ENCODE assay signal across 25 mouse cellular contexts in genomic region chr12:32696832-32697231, GRCm38 (mm10).
A peak's percentile ranks its signal among the peaks of the same experiment; 100 is the strongest.
DNase-seq lines count a peak whose midpoint lies in the region; ATAC-seq and TF ChIP-seq lines count a peak whose summit lies in the region.
"Had no signal": no experiment of that assay in that cellular context is flagged by ENCODE, and none has a peak within 500 bp of the region (broad histone marks: within the 10 kb centered on the region; RNA-seq: fewer than 3 reads in every experiment).

No protein-coding gene starts in this region.

- no peak overlapping the region for H3K4me3 ChIP-seq in heart, embryonic 10.5 days
- H3K4me3 ChIP-seq in kidney, embryonic 16.5 days (ENCODE audit: low read length), result no peak overlapping the region
- no peak overlapping the region for H3K4me3 ChIP-seq in CH12.LX (replicated peaks in 1 of 3; ENCODE audit: low read depth in 2 of 3, low read length in 2 of 3, poor library complexity in 1 of 3)
- H3K4me3 ChIP-seq in forebrain, embryonic 13.5 days, result no peak overlapping the region
- H3K4me3 ChIP-seq: embryonic facial prominence, embryonic 12.5 days; embryonic facial prominence, embryonic 15.5 days; forebrain, embryonic 15.5 days; heart, adult 2 months; heart, embryonic 13.5 days had no signal

- no peaks in the 10 kb centered on the region for H3K36me3 ChIP-seq in heart, embryonic 10.5 days
- no peaks in the 10 kb centered on the region for H3K36me3 ChIP-seq in kidney, embryonic 16.5 days (ENCODE audit: insufficient read depth, low read length)
- H3K36me3 ChIP-seq in CH12.LX (replicated peaks in 1 of 2; ENCODE audit: control insufficient read depth in 1 of 2, insufficient read depth in 1 of 2, low read length in 1 of 2), result no peaks in the 10 kb centered on the region
- H3K36me3 ChIP-seq in splenic B cell, adult 2 months (ENCODE audit: control insufficient read depth, insufficient read depth, low read length, poor library complexity, severe bottlenecking), result no peaks in the 10 kb centered on the region
- no peaks in the 10 kb centered on the region for H3K36me3 ChIP-seq in forebrain, embryonic 13.5 days (ENCODE audit: poor library complexity, severe bottlenecking)
- H3K36me3 ChIP-seq: embryonic facial prominence, embryonic 12.5 days; embryonic facial prominence, embryonic 15.5 days; forebrain, embryonic 15.5 days; G1E; heart, embryonic 13.5 days had no signal

- peak; percentile 62 for DNase-seq in heart, embryonic 10.5 days (ENCODE audit: low spot score)
- DNase-seq in heart, adult 9 months (ENCODE audit: low spot score in 2 of 2), result no peak
- DNase-seq in kidney, postnatal 25 days, result no peak
- DNase-seq in CH12.LX (ENCODE audit: extremely low read depth), result peak; percentile 77
- peak; percentile 45 for DNase-seq in splenic B cell, adult 2 months (ENCODE audit: low read depth, low spot score)
- DNase-seq: adrenal gland, adult 8-10 months; adrenal gland, postnatal 36 days; cerebellum, adult 18-20 months; cerebellum, adult 9-11 months; cerebellum, postnatal 25 days; gastrocnemius, postnatal 25 days; heart, adult 2 months; heart, postnatal 14 days; heart, postnatal 4 days had no signal

- no peak overlapping the region for H3K9ac ChIP-seq in kidney, embryonic 16.5 days (replicated peaks; ENCODE audit: low read length)
- H3K9ac ChIP-seq in CH12.LX (ENCODE audit: insufficient read depth, low read depth), result no peak overlapping the region
- H3K9ac ChIP-seq in forebrain, embryonic 13.5 days, result no peak overlapping the region
- H3K9ac ChIP-seq: embryonic facial prominence, embryonic 12.5 days; embryonic facial prominence, embryonic 15.5 days; forebrain, embryonic 15.5 days; heart, embryonic 13.5 days; hindbrain, embryonic 14.5 days had no signal

- H3K4me2 ChIP-seq in kidney, embryonic 16.5 days (replicated peaks; ENCODE audit: low read depth, low read length), result no peak overlapping the region
- no peak overlapping the region for H3K4me2 ChIP-seq in CH12.LX (ENCODE audit: insufficient read depth, low read depth, poor library complexity, severe bottlenecking)
- H3K4me2 ChIP-seq in forebrain, embryonic 13.5 days, result no peak overlapping the region
- H3K4me2 ChIP-seq: embryonic facial prominence, embryonic 12.5 days; embryonic facial prominence, embryonic 15.5 days; forebrain, embryonic 15.5 days; heart, embryonic 13.5 days; hindbrain, embryonic 14.5 days had no signal

- no peak for TF ChIP-seq POLR2A in CH12.LX (IDR thresholded peaks at IDR 0.05; ENCODE audit: low read depth, low read length)

- TF ChIP-seq EP300 in CH12.LX (IDR thresholded peaks at IDR 0.05; ENCODE audit: low read length), result peak; percentile 64

- 79% methylated on average over 2 of the region's 2 CpGs for WGBS in heart, embryonic 10.5 days
- 28% methylated on average over 2 of the region's 2 CpGs for WGBS in kidney, embryonic 16.5 days
- WGBS in forebrain, embryonic 13.5 days, result 83% methylated on average over 2 of the region's 2 CpGs

- no peak overlapping the region for H3K27ac ChIP-seq in heart, embryonic 10.5 days
- no peak overlapping the region for H3K27ac ChIP-seq in kidney, embryonic 16.5 days (ENCODE audit: low read length)
- no peak overlapping the region for H3K27ac ChIP-seq in CH12.LX (ENCODE audit: insufficient read depth, low read depth)
- no peak overlapping the region for H3K27ac ChIP-seq in forebrain, embryonic 13.5 days
- H3K27ac ChIP-seq: embryonic facial prominence, embryonic 12.5 days; embryonic facial prominence, embryonic 15.5 days; forebrain, embryonic 15.5 days; heart, adult 2 months; heart, embryonic 13.5 days; hindbrain, embryonic 14.5 days; hindbrain, postnatal 0 days had no signal

- H3K9me3 ChIP-seq in heart, embryonic 10.5 days, result no peaks in the 10 kb centered on the region
- no peaks in the 10 kb centered on the region for H3K9me3 ChIP-seq in kidney, embryonic 16.5 days (ENCODE audit: low read length)
- H3K9me3 ChIP-seq in CH12.LX (replicated peaks; ENCODE audit: low read length), result no peaks in the 10 kb centered on the region
- H3K9me3 ChIP-seq in forebrain, embryonic 13.5 days (replicated peaks), result no peaks in the 10 kb centered on the region
- H3K9me3 ChIP-seq: embryonic facial prominence, embryonic 12.5 days; embryonic facial prominence, embryonic 15.5 days; forebrain, embryonic 15.5 days; G1E; heart, embryonic 13.5 days had no signal

- no peak for TF ChIP-seq CTCF in CH12.LX (conservative IDR thresholded peaks at IDR 0.05 in 1 of 2, IDR thresholded peaks at IDR 0.05 in 1 of 2; ENCODE audit: low read depth in 2 of 2, low read length in 2 of 2)

- TF ChIP-seq RAD21 in CH12.LX (IDR thresholded peaks at IDR 0.05; ENCODE audit: low read depth, low read length), result no peak

- H3K27me3 ChIP-seq in heart, embryonic 10.5 days (ENCODE audit: insufficient read depth, poor library complexity, severe bottlenecking), result no peaks in the 10 kb centered on the region
- no peaks in the 10 kb centered on the region for H3K27me3 ChIP-seq in kidney, embryonic 16.5 days (ENCODE audit: insufficient read depth, low read length)
- no peaks in the 10 kb centered on the region for H3K27me3 ChIP-seq in CH12.LX (replicated peaks)
- no peaks in the 10 kb centered on the region for H3K27me3 ChIP-seq in splenic B cell, adult 2 months (ENCODE audit: control insufficient read depth, insufficient read depth, low read length, poor library complexity, severe bottlenecking)
- no peaks in the 10 kb centered on the region for H3K27me3 ChIP-seq in forebrain, embryonic 13.5 days
- H3K27me3 ChIP-seq: embryonic facial prominence, embryonic 12.5 days; embryonic facial prominence, embryonic 15.5 days; forebrain, embryonic 15.5 days; heart, embryonic 13.5 days had no signal

- in situ Hi-C loops in CH12.LX (cut with MboI; ENCODE audit: low pct_ligation_motif_present, low pct_unique_long_range_greater_than_20kb, low sequenced_read_pairs), result no loop called here

- no peaks in the 10 kb centered on the region for H3K4me1 ChIP-seq in heart, embryonic 10.5 days
- H3K4me1 ChIP-seq in kidney, embryonic 16.5 days (ENCODE audit: insufficient read depth, low read length), result peaks cover 10% of the 10 kb centered on the region
- peaks cover 7 to 27% of the 10 kb centered on the region in 2 experiments for H3K4me1 ChIP-seq in CH12.LX (ENCODE audit: control insufficient read depth in 1 of 2, insufficient read depth in 2 of 2)
- 0 out of 2 replicates have a peak, but pooled peaks cover 3% of the 10 kb centered on the region for H3K4me1 ChIP-seq in forebrain, embryonic 13.5 days
- H3K4me1 ChIP-seq: embryonic facial prominence, embryonic 12.5 days had no signal

- H3K79me2 ChIP-seq in CH12.LX (replicated peaks; ENCODE audit: control insufficient read depth, extremely low read depth, insufficient read depth, poor library complexity, severe bottlenecking), result no peaks in the 10 kb centered on the region

- dilution Hi-C loops in CH12.LX (cut with MboI; ENCODE audit: extremely low pct_ligation_motif_present, extremely low pct_unique_long_range_greater_than_20kb, low sequenced_read_pairs), result no loop called here

- ATAC-seq in kidney, embryonic 16.5 days (ENCODE audit: low FRiP score, low TSS enrichment), result peak; percentile 55; the same call in 1 of the 2 replicates
- no peak for ATAC-seq in forebrain, embryonic 13.5 days
- ATAC-seq: forebrain, embryonic 15.5 days; hindbrain, postnatal 0 days; inflammation-experienced regulatory T-cells, adult 6 months; intestine, embryonic 16.5 days had no signal

TF ChIP-seq in CH12.LX, 34 proteins besides CTCF, POLR2A, EP300 and RAD21:
- TF ChIP-seq IRF4 (IDR thresholded peaks at IDR 0.05; ENCODE audit: low read depth, low read length), result no peak
- TF ChIP-seq ETS1 (conservative IDR thresholded peaks at IDR 0.05; ENCODE audit: low read depth, low read length), result peak; percentile 48
- TF ChIP-seq MAFK (IDR thresholded peaks at IDR 0.05; ENCODE audit: insufficient replicate concordance, low read length), result no peak
- no peak for TF ChIP-seq PAX5 (IDR thresholded peaks at IDR 0.05; ENCODE audit: low read length)
- TF ChIP-seq CHD2 (IDR thresholded peaks at IDR 0.05; ENCODE audit: low read length), result no peak
- no peak for TF ChIP-seq JUND (conservative IDR thresholded peaks at IDR 0.05; ENCODE audit: low read depth, low read length)
- TF ChIP-seq CHD1 (IDR thresholded peaks at IDR 0.05; ENCODE audit: low read depth, low read length), result no peak

Comparison
In these comparisons a context has a peak if more than half of its experiments do, and no peak if none do; other contexts are left out.
1. DNase-seq: peak in heart, embryonic 10.5 days (single experiment), CH12.LX (single experiment) and splenic B cell, adult 2 months (single experiment); none in heart, adult 9 months (0 of 2) and kidney, postnatal 25 days (0 of 2).